Mouse (Mus musculus) liver, embryonic 11.5 days (tissue): ENCODE results near the gene Pdcd1lg2. TPM values are rescaled to one million over a fixed set of nuclear protein-coding genes. Genes with fewer than 3 reads are reported as not detected.

ENCODE experiments used
- ATAC-seq: fragments of 200-750 bp; cut with Nextera tagmentation; replicated peaks from 2 replicates; pipeline ENCODE4 v1.8.0; 2017; ENCODE audit warnings: moderate number of reproducible peaks, mild to moderate bottlenecking, moderate TSS enrichment, moderate library complexity; ENCODE audit not compliant: low FRiP score
- DNase-seq: peaks from one replicate; pipeline ENCODE4 v3.0.0-alpha.2; 2017; ENCODE audit warnings: low spot score
- H3K27ac ChIP-seq: fragments of 300-500 bp; sonication (generic); 2 replicates; pipeline ENCODE4 v1.5.1; 2014; ENCODE audit warnings: mild to moderate bottlenecking, low read depth, low read length, control low read depth
- H3K27me3 ChIP-seq: fragments of 300-500 bp; sonication (generic); replicated peaks from 2 replicates; pipeline ENCODE4 v1.6.1; 2014; ENCODE audit warnings: low read length, mixed read lengths; ENCODE audit not compliant: control insufficient read depth, insufficient read depth
- H3K36me3 ChIP-seq: fragments of 300-500 bp; sonication (generic); 2 replicates; pipeline ENCODE4 v1.6.1; 2014; ENCODE audit warnings: mild to moderate bottlenecking, low read length, moderate library complexity, mixed read lengths; ENCODE audit not compliant: control insufficient read depth, insufficient read depth
- H3K4me1 ChIP-seq: fragments of 300-500 bp; sonication (generic); replicated peaks from 2 replicates; pipeline ENCODE4 v1.6.1; 2014; ENCODE audit warnings: low read length, mixed read lengths; ENCODE audit not compliant: control insufficient read depth, insufficient read depth
- H3K4me2 ChIP-seq: fragments of 300-500 bp; sonication (generic); 2 replicates; pipeline ENCODE4 v1.6.1; 2014; ENCODE audit warnings: mild to moderate bottlenecking, control low read depth, moderate library complexity
- H3K4me3 ChIP-seq: fragments of 300-500 bp; sonication (generic); 2 replicates; pipeline ENCODE4 v1.5.1; 2014; ENCODE audit warnings: low read depth, low read length, control low read depth
- H3K9ac ChIP-seq: fragments of 300-500 bp; sonication (generic); 2 replicates; pipeline ENCODE4 v1.6.1; 2014; ENCODE audit warnings: low read depth, low read length, control low read depth
- H3K9me3 ChIP-seq: fragments of 300-500 bp; sonication (generic); 2 replicates; pipeline ENCODE4 v1.6.1; 2016; ENCODE audit warnings: low read length, inconsistent platforms, mixed read lengths; ENCODE audit not compliant: control insufficient read depth
- WGBS: fragments of 180-500 bp; shearing (Covaris S2); extraction: QIAGEN DNeasy Blood & Tissue Kit; methylation state at CpG from one replicate; pipeline ENCODE4 v1.1.7; 2014; 5-methylcytosine and 5-hydroxymethylcytosine counted together
- polyA plus RNA-seq: library from polyadenylated mRNA; unstranded; fragments of >200 nt; fragmentation: Nextera tagmentation; extraction: Ambion mirVana; gene quantifications from 2 replicates; pipeline ENCODE4 v1.2.1, GENCODE M21; 2014

Pdcd1lg2 gene
- polyA plus RNA-seq, 1 experiment from 2014 or later = not detected

DNA sequence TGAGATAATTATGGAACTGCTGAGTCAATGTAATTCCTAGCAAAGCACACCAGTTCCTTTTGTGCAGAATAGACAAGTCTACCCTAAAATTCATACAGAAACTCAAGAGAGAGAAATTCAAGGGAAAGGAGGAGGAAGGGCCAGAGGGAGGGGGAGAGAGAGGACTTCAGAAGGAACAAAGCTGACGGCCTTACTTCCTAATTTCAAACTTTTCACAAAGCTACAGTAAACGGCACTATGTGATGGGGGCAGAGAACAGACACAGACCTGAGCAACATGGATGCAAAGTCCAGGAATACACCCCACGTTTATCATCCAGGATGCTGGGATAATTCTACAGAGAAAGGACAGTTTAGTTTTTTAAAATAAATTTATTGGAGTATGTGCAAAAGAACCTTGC lies 8.8 kb downstream of the Pdcd1lg2 start:
- no peak overlapping the region; the same call in 1 of the 2 replicates for H3K27ac ChIP-seq
- H3K4me3 ChIP-seq = no peak overlapping the region
- peak overlapping the region; percentile 55; the same call in 1 of the 2 replicates for H3K4me2 ChIP-seq
- DNase-seq (no peak), ATAC-seq (no peak)
- H3K4me1 ChIP-seq = peaks cover 22% of the 10 kb centered on the region
- no peaks in the 10 kb centered on the region for H3K27me3 ChIP-seq
- H3K9ac ChIP-seq = no peak overlapping the region
- 32% methylated on average over 3 of the region's 3 CpGs for WGBS
- H3K9me3 ChIP-seq = no peaks in the 10 kb centered on the region
- no peaks in the 10 kb centered on the region for H3K36me3 ChIP-seq

DNA sequence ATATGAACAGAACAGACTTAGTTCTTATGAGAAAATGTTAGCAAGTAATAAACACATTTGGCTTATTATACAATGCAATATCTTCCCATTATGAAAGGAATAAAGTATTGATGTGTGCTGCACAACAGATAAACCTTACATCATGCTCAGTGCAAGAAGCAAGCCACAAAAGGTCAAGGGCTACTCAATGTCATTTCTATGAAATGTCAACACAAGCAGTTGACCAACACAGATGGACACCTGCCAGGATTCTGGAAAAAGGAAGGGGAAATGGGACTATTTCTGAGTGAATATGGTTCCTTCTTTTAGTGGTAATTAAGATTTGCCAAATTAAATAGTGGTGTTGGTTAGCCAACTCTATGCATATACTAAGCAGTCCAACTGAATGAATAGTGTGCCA lies 9.2 kb downstream of the Pdcd1lg2 start:
- H3K9ac ChIP-seq = no peak overlapping the region
- ATAC-seq (no peak), DNase-seq (no peak)
- H3K27ac ChIP-seq = no peak overlapping the region
- H3K4me1 ChIP-seq = peaks cover 22% of the 10 kb centered on the region
- H3K27me3 ChIP-seq = no peaks in the 10 kb centered on the region
- no peaks in the 10 kb centered on the region for H3K9me3 ChIP-seq
- no peak overlapping the region for H3K4me3 ChIP-seq
- H3K4me2 ChIP-seq = no peak overlapping the region
- H3K36me3 ChIP-seq = no peaks in the 10 kb centered on the region

DNA sequence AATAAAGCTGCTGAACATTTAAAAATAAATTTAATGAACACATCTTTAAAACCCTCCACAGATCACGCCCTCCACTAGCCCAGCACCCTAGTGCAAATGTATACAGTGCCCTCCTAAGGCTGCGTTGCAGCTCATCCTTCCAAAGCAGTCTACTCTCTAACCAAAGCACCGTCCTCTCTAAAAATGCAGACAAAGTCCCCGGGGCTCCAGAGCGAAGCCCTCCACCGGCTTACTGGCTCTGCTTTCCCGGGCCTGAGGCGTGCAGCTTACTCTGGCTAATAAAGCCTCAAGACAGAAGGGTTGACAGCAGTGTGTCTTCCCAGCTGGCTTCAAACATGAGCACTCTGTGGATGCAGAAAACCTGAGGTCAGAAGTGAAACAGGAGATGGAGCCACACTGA lies 9.7 kb downstream of the Pdcd1lg2 start:
- Histone ChIP-seq H3K36me3 (no peaks in the 10 kb centered on the region), H3K27ac (no peak overlapping the region), H3K9ac (no peak overlapping the region), H3K27me3 (no peaks in the 10 kb centered on the region), H3K4me1 (peaks cover 22% of the 10 kb centered on the region), H3K4me2 (no peak overlapping the region), H3K9me3 (no peaks in the 10 kb centered on the region), H3K4me3 (no peak overlapping the region)
- DNase-seq (no peak), ATAC-seq (no peak)
- 90% methylated on average over 8 of the region's 8 CpGs for WGBS

DNA sequence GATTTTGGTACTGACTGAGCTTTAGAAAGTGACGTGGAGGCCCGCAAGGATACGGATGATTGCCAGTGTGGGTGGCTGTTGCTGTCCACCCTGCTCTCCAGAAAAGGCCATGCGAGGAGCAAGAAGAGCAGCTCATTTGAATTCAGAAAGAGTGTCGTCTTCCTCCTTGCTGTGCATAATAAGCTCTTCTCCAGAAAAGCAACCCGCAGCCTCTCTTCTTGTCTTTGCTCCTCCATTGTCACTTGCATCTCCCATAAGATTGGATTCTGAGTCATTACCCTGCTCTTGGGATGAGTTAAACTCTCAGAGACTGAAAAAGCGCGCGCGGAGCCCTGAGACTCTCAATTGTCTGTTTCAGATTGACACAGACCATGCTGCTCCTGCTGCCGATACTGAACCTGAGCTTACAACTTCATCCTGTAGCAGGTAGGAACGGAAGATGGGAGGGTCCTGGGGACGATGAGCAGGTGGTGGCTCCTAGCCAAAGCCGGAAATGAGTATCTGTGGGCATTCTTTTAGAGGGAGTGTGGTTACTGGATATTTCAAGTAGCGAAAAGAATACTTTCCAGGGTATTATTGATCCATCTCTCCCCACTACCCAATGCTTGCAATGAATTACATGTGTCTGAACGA lies 11.4 kb downstream of the Pdcd1lg2 start:
- Histone ChIP-seq H3K27me3 (no peaks in the 10 kb centered on the region), H3K36me3 (no peaks in the 10 kb centered on the region), H3K4me1 (peaks cover 22% of the 10 kb centered on the region), H3K9ac (no peak overlapping the region), H3K9me3 (no peaks in the 10 kb centered on the region), H3K27ac (no peak overlapping the region), H3K4me3 (no peak overlapping the region), H3K4me2 (no peak overlapping the region)
- 90% methylated on average over 16 of the region's 16 CpGs for WGBS
- ATAC-seq (no peak), DNase-seq (no peak)

DNA sequence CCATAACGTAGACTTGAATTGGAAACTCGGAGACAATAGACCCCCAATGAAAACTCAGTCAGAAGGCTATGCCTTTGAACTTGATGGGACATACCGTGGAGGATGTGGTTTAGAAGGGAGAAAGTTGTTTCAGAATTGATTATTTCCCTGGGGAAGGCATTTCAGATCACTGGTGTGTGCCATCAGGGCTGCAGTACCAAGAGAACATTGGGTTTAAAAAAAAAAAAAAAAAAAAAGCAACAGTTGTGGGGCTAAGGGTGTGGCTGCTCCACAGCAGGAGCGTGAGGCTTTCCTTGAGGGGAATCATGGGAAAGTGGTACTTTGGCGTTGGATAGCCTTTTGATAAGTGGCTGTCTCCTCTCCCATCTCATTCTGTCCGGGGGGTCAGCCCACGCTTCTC lies 12.1 kb downstream of the Pdcd1lg2 start:
- Histone ChIP-seq H3K27ac (no peak overlapping the region), H3K9ac (no peak overlapping the region), H3K27me3 (no peaks in the 10 kb centered on the region), H3K9me3 (no peaks in the 10 kb centered on the region), H3K4me3 (no peak overlapping the region), H3K4me1 (peaks cover 18% of the 10 kb centered on the region), H3K36me3 (no peaks in the 10 kb centered on the region), H3K4me2 (no peak overlapping the region)
- WGBS = 84% methylated on average over 7 of the region's 7 CpGs
- no peak for DNase-seq
- no peak for ATAC-seq

DNA sequence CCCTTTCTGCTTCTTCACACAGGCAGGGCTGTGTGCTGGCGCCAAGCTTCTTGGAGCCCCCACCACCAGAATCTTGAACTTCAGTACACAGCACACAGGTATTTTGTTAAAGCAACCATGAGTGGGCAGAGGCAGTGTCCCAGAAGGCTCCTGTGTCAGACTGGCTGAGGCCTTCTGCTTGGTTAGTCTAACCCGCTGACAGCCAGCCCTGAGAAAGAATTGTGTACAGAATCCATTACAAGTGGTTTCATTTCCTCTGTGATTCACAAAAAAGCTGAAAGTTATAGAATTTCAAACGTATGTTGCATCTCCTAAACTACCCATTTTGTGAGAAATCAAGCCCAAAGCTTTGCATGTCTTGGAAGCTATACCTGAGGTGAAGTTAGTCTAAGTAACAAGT lies 19.8 kb downstream of the Pdcd1lg2 start:
- 72% methylated on average over 3 of the region's 3 CpGs for WGBS
- DNase-seq (no peak), ATAC-seq (no peak)
- Histone ChIP-seq H3K27me3 (no peaks in the 10 kb centered on the region), H3K4me2 (no peak overlapping the region; the same call in 1 of the 2 replicates), H3K9ac (no peak overlapping the region), H3K9me3 (no peaks in the 10 kb centered on the region), H3K4me1 (peaks cover 2% of the 10 kb centered on the region; the same call in 1 of the 2 replicates), H3K36me3 (no peaks in the 10 kb centered on the region), H3K4me3 (no peak overlapping the region), H3K27ac (no peak overlapping the region)

DNA sequence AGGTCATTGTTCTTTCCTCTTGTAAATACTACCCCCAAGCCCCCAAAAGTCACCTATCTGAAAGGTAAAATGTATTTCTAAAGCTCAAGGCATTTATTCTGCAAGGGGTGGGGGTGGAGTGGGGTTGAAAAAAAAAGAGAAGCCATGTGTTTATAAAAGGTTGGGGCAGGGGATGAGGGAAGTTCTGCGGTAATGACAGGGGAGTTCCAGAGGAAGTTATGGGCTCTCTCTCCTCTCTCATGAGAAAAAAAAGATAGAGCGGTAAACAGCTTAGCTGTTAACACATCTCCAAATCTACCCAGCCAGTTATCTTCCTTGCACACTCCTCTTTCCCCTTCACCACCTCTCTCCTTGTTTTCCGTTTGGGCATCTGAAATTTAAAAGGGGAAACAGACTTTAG lies 20.2 kb downstream of the Pdcd1lg2 start:
- peak overlapping the region; percentile 31 for H3K4me2 ChIP-seq
- no peaks in the 10 kb centered on the region for H3K27me3 ChIP-seq
- no peak overlapping the region for H3K9ac ChIP-seq
- H3K27ac ChIP-seq = no peak overlapping the region
- no peak overlapping the region for H3K4me3 ChIP-seq
- H3K36me3 ChIP-seq = no peaks in the 10 kb centered on the region
- ATAC-seq (no peak), DNase-seq (no peak)
- no peaks in the 10 kb centered on the region for H3K9me3 ChIP-seq
- H3K4me1 ChIP-seq = peaks cover 2% of the 10 kb centered on the region; the same call in 1 of the 2 replicates
- WGBS = 23% methylated on average over 3 of the region's 3 CpGs

DNA sequence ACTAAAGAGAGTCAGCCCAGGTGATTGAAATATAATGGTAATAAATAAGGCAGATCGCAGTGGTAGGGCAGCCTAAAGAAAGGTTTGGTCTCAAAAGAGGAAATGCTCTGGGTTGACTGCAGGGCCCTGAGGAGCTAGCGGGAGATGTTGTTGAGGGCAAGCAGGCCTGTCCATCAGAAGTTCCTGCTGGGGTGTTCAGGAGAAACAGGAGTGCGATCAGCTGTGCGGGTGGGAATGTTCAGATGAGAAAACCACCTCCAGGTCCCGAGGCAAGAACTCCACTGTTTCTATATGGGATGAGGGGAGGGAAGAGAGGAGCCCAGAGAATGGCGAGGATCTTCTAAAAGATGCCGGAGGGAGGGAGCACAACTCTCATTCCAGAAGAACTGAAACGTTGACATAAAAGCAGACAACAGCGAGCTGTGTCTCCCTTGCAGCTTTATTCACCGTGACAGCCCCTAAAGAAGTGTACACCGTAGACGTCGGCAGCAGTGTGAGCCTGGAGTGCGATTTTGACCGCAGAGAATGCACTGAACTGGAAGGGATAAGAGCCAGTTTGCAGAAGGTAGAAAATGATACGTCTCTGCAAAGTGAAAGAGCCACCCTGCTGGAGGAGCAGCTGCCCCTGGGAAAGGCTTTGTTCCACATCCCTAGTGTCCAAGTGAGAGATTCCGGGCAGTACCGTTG lies 26.2 kb downstream of the Pdcd1lg2 start:
- Histone ChIP-seq H3K4me1 (no peaks in the 10 kb centered on the region), H3K27ac (no peak overlapping the region), H3K36me3 (no peaks in the 10 kb centered on the region), H3K9ac (no peak overlapping the region), H3K4me3 (no peak overlapping the region), H3K9me3 (no peaks in the 10 kb centered on the region), H3K4me2 (no peak overlapping the region), H3K27me3 (no peaks in the 10 kb centered on the region)
- DNase-seq (no peak), ATAC-seq (no peak)
- 80% methylated on average over 18 of the region's 18 CpGs for WGBS

DNA sequence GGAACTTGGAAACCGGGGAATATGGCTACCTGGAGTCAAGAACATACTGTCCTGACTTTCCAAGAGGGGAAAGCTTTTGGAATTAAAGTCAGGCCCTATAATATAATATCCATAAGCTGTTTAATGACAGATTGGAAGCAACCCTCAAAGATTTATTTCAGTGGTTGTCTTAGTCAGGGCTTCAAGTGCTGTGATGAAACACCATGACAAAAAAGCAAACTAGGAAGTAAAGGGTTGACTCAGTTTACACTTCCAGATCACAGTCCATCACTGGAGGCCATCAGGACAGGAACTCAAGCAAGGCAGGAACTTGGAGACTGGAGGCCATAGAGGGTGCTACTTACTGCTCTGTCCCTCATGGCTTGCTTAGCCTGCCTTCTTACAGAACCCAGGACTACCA lies 27.1 kb downstream of the Pdcd1lg2 start:
- H3K36me3 ChIP-seq = no peaks in the 10 kb centered on the region
- ATAC-seq (no peak), DNase-seq (no peak)
- no peak overlapping the region for H3K4me3 ChIP-seq
- H3K27ac ChIP-seq = no peak overlapping the region
- no peak overlapping the region for H3K4me2 ChIP-seq
- WGBS = 93% methylated on average over 1 of the region's 1 CpGs
- no peaks in the 10 kb centered on the region for H3K27me3 ChIP-seq
- no peaks in the 10 kb centered on the region for H3K4me1 ChIP-seq
- no peaks in the 10 kb centered on the region for H3K9me3 ChIP-seq
- no peak overlapping the region for H3K9ac ChIP-seq
